Mouse (Mus musculus) bone marrow macrophage, adult 2 months (primary cell): ENCODE measurements around the gene Ubap2.

Source experiments
- CTCF ChIP-seq: IDR thresholded peaks from 2 replicates; pipeline ENCODE4 v1.5.1; 2012; ENCODE audit warnings: low read depth, mild to moderate bottlenecking, low read length, moderate library complexity
- POLR2A ChIP-seq: IDR thresholded peaks from 2 replicates; pipeline ENCODE4 v1.6.1; 2012; ENCODE audit warnings: mild to moderate bottlenecking, low read depth, low read length, borderline replicate concordance

DNA sequence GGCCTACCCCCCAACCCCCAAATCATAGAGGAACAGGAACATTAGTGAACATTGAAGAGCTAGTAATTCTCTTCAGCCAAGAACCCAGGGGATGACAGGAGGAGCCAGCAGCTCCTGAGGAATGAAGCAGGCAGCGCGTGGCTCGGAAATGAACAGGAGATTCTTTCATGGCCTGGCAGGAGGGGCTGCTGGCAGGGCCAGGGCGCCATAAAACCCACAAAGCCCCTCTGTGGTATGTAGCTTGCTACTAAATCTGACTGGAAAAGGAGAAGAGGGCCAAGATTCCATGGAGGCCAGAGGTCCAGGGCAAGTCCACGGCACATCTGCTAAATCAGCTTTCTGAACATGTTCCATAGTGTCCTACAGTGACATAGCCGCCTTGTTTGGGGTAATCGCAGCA is 14.9 kb upstream of the Ubap2 start:
- TF ChIP-seq CTCF (no peak), POLR2A (no peak)
